ENCODE assay signal across 20 mouse cellular contexts in the genomic region with DNA sequence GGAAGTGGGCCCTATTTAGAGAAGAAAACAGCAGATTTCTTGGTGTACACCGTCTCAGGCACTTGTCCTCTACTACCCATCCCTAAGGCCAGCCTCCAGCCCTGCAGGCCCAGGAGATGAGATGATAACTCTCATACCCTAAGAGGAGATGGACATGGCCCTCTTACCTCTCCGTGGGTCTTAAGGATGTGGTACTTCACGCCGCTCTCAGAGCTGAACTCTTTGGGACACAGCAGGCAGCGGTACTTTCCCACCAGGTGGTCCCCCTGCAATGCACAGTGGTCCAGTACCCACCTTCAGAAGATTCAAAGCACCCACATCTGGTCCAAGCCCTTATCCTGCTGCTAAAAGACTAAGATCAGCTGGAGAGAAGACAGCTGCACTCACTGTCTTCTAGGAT.
"Had no signal": no experiment of that assay in that cellular context is flagged by ENCODE, and none has a peak within 500 bp of the region (broad histone marks: within the 10 kb centered on the region; RNA-seq: fewer than 3 reads in every experiment).

No protein-coding gene starts in this region.

- H3K9ac ChIP-seq: limb, embryonic 13.5 days; liver, embryonic 14.5 days; liver, postnatal 0 days; lung, embryonic 14.5 days; stomach, embryonic 15.5 days had no signal

- H3K27me3 ChIP-seq: limb, embryonic 13.5 days; stomach, embryonic 15.5 days had no signal

- DNase-seq: kidney, adult 2 months; layer of hippocampus, adult 9-11 months; liver; lung, embryonic 14.5 days; midbrain, embryonic 14.5 days; right cerebral cortex, postnatal 14 days; spleen, adult 18-20 months; thymus, adult 2 months; thymus, postnatal 14 days; thymus, postnatal 4 days had no signal

- H3K4me2 ChIP-seq: limb, embryonic 13.5 days; lung, embryonic 14.5 days; stomach, embryonic 15.5 days had no signal

- H3K9me3 ChIP-seq: limb, embryonic 10.5 days; limb, embryonic 13.5 days; stomach, embryonic 15.5 days had no signal

- H3K27ac ChIP-seq: kidney, postnatal 0 days; layer of hippocampus, adult 2 months; limb, embryonic 10.5 days; limb, embryonic 13.5 days; liver, embryonic 14.5 days; macrophage; stomach, embryonic 15.5 days had no signal

- H3K4me3 ChIP-seq: layer of hippocampus, adult 2 months; limb, embryonic 10.5 days; limb, embryonic 13.5 days; stomach, embryonic 15.5 days had no signal

- ATAC-seq: intestine, postnatal 0 days; liver, postnatal 0 days; lung, postnatal 0 days had no signal
